Mouse (Mus musculus) ES-CJ7 (cell line): ENCODE measurements around the gene Bmp8b.
"Not testable (repeated sequence)": the region's sequence is repeated elsewhere in the genome, so short reads cannot be mapped to it uniquely, and the experiment has no call there.

Experiments
- DNase-seq: peaks from one replicate; pipeline ENCODE4 v3.0.0; 2011; ENCODE audit warnings: low read depth, low spot score

Bmp8b gene

GRCm38 (mm10) chr4:123111275-123111983 lies 6.5 kb downstream of the Bmp8b start:
- DNase-seq, result not testable (repeated sequence)

- no peak for DNase-seq
Measured at GRCm38 (mm10) chr4:123112216-123112764, 7.3 kb downstream of the Bmp8b start.

GRCm38 (mm10) chr4:123114651-123115050 lies 9.7 kb downstream of the Bmp8b start:
- not testable (repeated sequence) for DNase-seq

- DNase-seq, result no peak
Measured at GRCm38 (mm10) chr4:123116011-123116410, 11.0 kb downstream of the Bmp8b start, which contains the start of gene Oxct2b. Oxct2b (plus strand) TSS chr4:123116266.

GRCm38 (mm10) chr4:123116640-123117039 lies 11.7 kb downstream of the Bmp8b start:
- peak; percentile 22 for DNase-seq

GRCm38 (mm10) chr4:123121286-123121685 lies 16.3 kb downstream of the Bmp8b start:
- DNase-seq, result no peak

GRCm38 (mm10) chr4:123126626-123127025 lies 21.7 kb downstream of the Bmp8b start:
- no peak for DNase-seq

GRCm38 (mm10) chr4:123127051-123127450 lies 22.1 kb downstream of the Bmp8b start:
- DNase-seq, result no peak

- no peak for DNase-seq
Measured at GRCm38 (mm10) chr4:123137551-123137950, 32.6 kb downstream of the Bmp8b start.

GRCm38 (mm10) chr4:123139513-123140154 lies 34.7 kb downstream of the Bmp8b start, which contains the start of gene Ppie:
Ppie (minus strand) TSS chr4:123139951.
- peak; percentile 86 for DNase-seq

- DNase-seq, result no peak
Measured at GRCm38 (mm10) chr4:123147446-123148150, 42.6 kb downstream of the Bmp8b start.

GRCm38 (mm10) chr4:123152003-123152402 lies 47.0 kb downstream of the Bmp8b start:
- peak; percentile 31 for DNase-seq

- no peak for DNase-seq
Measured at GRCm38 (mm10) chr4:123152976-123153375, 48.0 kb downstream of the Bmp8b start.

- peak; percentile 21 for DNase-seq
Measured at GRCm38 (mm10) chr4:123155004-123155403, 50.0 kb downstream of the Bmp8b start.

GRCm38 (mm10) chr4:123155427-123155826 lies 50.5 kb downstream of the Bmp8b start:
- DNase-seq, result no peak

GRCm38 (mm10) chr4:123155840-123156239 lies 50.9 kb downstream of the Bmp8b start:
- DNase-seq, result no peak

- no peak for DNase-seq
Measured at GRCm38 (mm10) chr4:123160571-123160970, 55.6 kb downstream of the Bmp8b start.

GRCm38 (mm10) chr4:123161251-123161650 lies 56.3 kb downstream of the Bmp8b start:
- DNase-seq, result not testable (repeated sequence)

- no peak for DNase-seq
Measured at GRCm38 (mm10) chr4:123162305-123162917, 57.4 kb downstream of the Bmp8b start.

- DNase-seq, result no peak
Measured at GRCm38 (mm10) chr4:123164157-123164556, 59.2 kb downstream of the Bmp8b start.

- peak; percentile 34 for DNase-seq
Measured at GRCm38 (mm10) chr4:123171811-123172210, 66.8 kb downstream of the Bmp8b start.
